Mouse (Mus musculus): ENCODE results near the gene Ube2v1. TPM values are rescaled to one million over a fixed set of nuclear protein-coding genes. Genes with fewer than 3 reads are reported as not detected.

Ube2v1 gene
- polyA plus RNA-seq, 1 experiment: 314 TPM

DNA sequence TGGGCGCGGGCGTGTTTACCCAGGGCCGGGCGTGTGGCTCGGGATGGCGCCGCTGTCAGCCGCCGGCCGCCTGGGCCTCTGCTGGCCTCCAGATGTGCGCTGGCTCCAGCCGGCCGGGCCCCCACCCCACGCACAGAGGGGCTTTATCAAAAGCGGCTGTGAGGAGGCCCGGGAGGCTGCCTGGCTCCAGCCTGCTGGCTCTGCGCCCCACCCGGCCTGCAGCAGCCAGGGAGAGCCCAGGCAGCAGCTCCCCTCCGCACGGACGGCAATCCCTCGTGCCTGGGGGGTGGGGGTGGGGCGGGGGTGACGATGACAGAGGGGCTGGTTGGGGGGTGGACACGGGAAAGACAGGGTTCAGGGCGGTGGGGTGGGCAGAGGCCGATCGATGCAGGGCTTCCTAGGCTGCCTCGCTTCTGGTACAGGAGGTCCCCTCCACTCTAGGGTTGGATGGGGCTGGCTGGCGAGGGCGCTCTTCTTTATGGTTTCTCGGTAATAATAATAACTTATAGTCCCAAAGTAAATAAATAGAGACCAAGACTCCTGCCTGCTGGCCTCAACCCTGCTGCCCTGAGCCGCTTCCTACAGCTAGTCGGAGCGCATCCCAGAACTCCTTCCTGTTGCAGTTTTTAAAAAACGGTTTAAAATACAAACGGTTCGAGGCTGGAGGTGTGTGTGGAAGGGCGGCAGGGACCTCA, 34.3 kb downstream of the Ube2v1 start:
- TF ChIP-seq GATA1 (IDR thresholded peaks at IDR 0.05; ENCODE audit: borderline replicate concordance, low read length) (no peak), FLI1 (IDR thresholded peaks at IDR 0.05; ENCODE audit: low read length) (no peak)
- no peaks in the 10 kb centered on the region for H3K9me3 ChIP-seq
- H3K4me3 ChIP-seq (replicated peaks): no peak overlapping the region
- no peaks in the 10 kb centered on the region for H3K36me3 ChIP-seq (replicated peaks; ENCODE audit: low read length)
- peaks cover 26% of the 10 kb centered on the region for H3K4me1 ChIP-seq
- H3K27me3 ChIP-seq (replicated peaks): peaks cover 66% of the 10 kb centered on the region

DNA sequence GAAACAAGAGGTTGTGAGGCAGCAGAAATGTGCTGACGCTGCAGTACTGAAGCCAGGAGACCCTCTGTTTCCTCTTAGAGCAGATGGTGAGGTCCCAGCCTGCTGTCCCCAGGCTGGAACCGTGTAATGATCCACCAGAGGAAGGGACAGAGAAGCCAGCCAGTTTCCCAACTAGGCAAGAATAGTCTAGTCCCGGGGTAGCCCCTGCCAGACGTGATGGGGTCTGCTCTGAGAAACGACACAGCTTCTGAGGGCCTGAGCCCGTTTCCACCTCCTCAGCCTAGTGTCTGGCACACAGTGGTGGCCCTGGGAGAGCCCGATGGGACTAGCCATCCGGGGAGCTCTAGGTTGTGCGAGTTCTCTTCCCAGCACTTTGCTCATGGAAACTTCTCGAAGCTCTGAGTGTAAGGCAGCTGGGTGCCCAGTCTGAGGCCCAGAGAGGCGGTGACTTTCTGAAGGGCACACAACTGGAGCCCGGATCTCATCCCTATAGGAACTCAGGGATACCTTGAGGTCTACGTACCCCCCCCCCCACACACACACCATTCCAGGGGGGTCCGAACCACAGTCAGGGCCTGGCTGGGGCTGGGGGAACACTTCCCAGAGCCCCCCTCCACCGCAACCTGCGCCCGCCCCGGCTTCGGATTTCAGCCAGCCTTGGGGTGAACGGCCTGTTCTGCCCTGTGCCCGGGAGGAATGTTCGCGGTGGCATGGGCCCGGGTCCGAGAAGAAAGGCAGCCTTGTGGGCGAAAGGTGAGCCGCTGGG, 35.0 kb downstream of the Ube2v1 start:
- Histone ChIP-seq H3K4me3 (replicated peaks) (no peak overlapping the region), H3K9me3 (no peaks in the 10 kb centered on the region), H3K27me3 (replicated peaks) (peaks cover 59% of the 10 kb centered on the region), H3K4me1 (peaks cover 26% of the 10 kb centered on the region), H3K36me3 (replicated peaks; ENCODE audit: low read length) (no peaks in the 10 kb centered on the region)
- TF ChIP-seq FLI1 (IDR thresholded peaks at IDR 0.05; ENCODE audit: low read length): no peak
- TF ChIP-seq GATA1 (IDR thresholded peaks at IDR 0.05; ENCODE audit: borderline replicate concordance, low read length): no peak

- Histone ChIP-seq H3K9me3 (no peaks in the 10 kb centered on the region), H3K36me3 (replicated peaks; ENCODE audit: low read length) (no peaks in the 10 kb centered on the region), H3K4me1 (peaks cover 26% of the 10 kb centered on the region), H3K4me3 (replicated peaks) (no peak overlapping the region), H3K27me3 (replicated peaks) (peaks cover 53% of the 10 kb centered on the region)
- no peak for TF ChIP-seq GATA1 (IDR thresholded peaks at IDR 0.05; ENCODE audit: borderline replicate concordance, low read length)
- TF ChIP-seq FLI1 (IDR thresholded peaks at IDR 0.05; ENCODE audit: low read length): no peak
Observed at GRCm38 (mm10) chr2:167596262-167596661, 35.6 kb downstream of the Ube2v1 start.

GRCm38 (mm10) chr2:167595761-167596171, 36.1 kb downstream of the Ube2v1 start:
- H3K9me3 ChIP-seq: no peaks in the 10 kb centered on the region
- TF ChIP-seq FLI1 (IDR thresholded peaks at IDR 0.05; ENCODE audit: low read length) (no peak), GATA1 (IDR thresholded peaks at IDR 0.05; ENCODE audit: borderline replicate concordance, low read length) (no peak)
- H3K27me3 ChIP-seq (replicated peaks): peaks cover 48% of the 10 kb centered on the region
- no peak overlapping the region for H3K4me3 ChIP-seq (replicated peaks)
- H3K4me1 ChIP-seq: peaks cover 27% of the 10 kb centered on the region
- no peaks in the 10 kb centered on the region for H3K36me3 ChIP-seq (replicated peaks; ENCODE audit: low read length)

DNA sequence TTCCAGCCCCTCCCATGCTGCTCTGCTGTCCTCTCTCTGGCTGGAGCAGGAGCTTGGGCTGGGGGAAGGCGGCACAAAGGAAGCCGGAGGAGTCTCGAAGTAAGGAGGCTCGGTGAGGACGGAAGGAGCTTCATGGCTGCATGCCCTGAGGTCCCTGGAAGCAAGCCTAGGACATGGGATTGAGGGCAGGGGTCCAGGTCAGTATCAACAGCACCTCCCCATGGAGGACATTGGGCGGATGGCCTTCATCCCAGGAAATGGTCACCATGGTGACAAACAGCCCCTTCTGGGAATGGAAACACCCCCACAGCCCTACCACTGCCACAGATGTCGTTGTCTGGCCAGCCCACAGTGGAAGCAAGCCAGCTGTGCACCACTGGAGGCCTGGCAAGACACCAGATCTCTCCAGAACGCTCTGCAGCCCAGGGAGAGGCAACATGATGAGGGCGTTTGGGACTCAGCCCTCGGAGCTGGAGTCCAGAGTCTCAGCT, 37.4 kb downstream of the Ube2v1 start:
- TF ChIP-seq GATA1 (IDR thresholded peaks at IDR 0.05; ENCODE audit: borderline replicate concordance, low read length) (no peak), FLI1 (IDR thresholded peaks at IDR 0.05; ENCODE audit: low read length) (no peak)
- peaks cover 35% of the 10 kb centered on the region for H3K27me3 ChIP-seq (replicated peaks)
- H3K9me3 ChIP-seq: no peaks in the 10 kb centered on the region

DNA sequence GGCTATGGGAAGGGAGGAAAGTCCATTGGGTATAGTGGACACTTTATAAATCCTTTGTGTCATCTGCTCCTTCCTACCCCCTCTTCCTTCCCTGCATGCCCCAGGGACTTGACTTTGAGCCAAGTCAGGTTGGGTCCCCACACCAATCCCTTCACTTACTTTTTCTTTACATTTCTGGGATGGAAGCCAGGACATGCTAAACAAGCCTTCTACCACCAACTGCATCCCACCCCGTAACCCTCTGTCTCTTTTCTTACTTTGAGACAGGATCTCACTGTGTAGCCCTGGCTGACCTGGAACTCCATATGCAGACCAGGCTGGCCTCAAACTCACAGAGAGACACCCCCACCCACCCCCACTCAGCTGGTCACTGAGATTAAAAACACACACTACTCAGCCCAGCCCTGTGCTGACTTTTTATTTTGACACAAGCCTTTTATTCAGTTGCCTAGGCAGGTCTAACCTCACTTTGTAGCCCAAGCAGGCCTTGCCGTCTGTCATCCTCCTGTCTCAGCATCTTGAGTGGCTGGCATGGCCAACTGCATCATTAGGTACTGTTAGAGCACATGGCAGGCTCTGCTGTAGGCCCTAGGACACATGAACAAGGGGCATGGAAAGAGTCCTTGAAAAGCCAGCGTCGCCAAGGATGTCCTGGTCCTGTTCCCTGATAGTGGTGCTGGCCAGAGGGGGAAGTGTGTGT, 38.2 kb downstream of the Ube2v1 start:
- no peak for TF ChIP-seq GATA1 (IDR thresholded peaks at IDR 0.05; ENCODE audit: borderline replicate concordance, low read length)
- no peak for TF ChIP-seq FLI1 (IDR thresholded peaks at IDR 0.05; ENCODE audit: low read length)
- H3K4me3 ChIP-seq (replicated peaks): no peak overlapping the region
- peaks cover 29% of the 10 kb centered on the region for H3K27me3 ChIP-seq (replicated peaks)
- no peaks in the 10 kb centered on the region for H3K9me3 ChIP-seq
- H3K4me1 ChIP-seq: peaks cover 40% of the 10 kb centered on the region
- H3K36me3 ChIP-seq (replicated peaks; ENCODE audit: low read length): no peaks in the 10 kb centered on the region

More for the DNA sequence above, 37.4 kb downstream of the Ube2v1 start:
- H3K4me1 ChIP-seq: peaks cover 37% of the 10 kb centered on the region
- no peaks in the 10 kb centered on the region for H3K36me3 ChIP-seq (replicated peaks; ENCODE audit: low read length)
- no peak overlapping the region for H3K4me3 ChIP-seq (replicated peaks)

GRCm38 (mm10) chr2:167588774-167589577, 42.9 kb downstream of the Ube2v1 start:
- no peaks in the 10 kb centered on the region for H3K27me3 ChIP-seq (replicated peaks)
- peak overlapping the region; percentile 96 for H3K4me3 ChIP-seq (replicated peaks)
- peaks cover 35% of the 10 kb centered on the region for H3K36me3 ChIP-seq (replicated peaks; ENCODE audit: low read length)
- no peaks in the 10 kb centered on the region for H3K9me3 ChIP-seq
- H3K4me1 ChIP-seq: peaks cover 62% of the 10 kb centered on the region
- no peak for TF ChIP-seq GATA1 (IDR thresholded peaks at IDR 0.05; ENCODE audit: borderline replicate concordance, low read length)
- TF ChIP-seq FLI1 (IDR thresholded peaks at IDR 0.05; ENCODE audit: low read length): peak; percentile 58; the same call in 1 of the 2 replicates

DNA sequence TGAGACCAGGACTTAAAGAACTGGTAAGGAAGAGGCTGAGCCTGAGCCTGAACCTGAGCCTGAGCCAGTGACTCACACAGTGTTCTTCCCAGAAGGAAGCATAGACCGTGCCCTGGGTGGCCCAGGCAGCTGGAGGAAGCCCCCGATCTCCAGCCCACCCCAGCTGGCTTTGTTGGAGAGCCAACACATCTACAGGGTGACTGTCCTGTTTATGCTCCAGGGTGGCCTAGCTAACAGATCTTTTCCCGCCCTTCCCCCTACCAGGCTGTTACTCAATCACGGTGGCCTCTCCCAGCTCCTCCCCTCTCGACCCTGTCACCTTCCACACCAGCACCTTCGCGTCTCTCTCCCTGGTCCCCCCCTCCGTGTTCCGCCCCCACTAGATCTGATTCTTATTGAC, 44.9 kb downstream of the Ube2v1 start:
- peaks cover 78% of the 10 kb centered on the region for H3K4me1 ChIP-seq

GRCm38 (mm10) chr2:167586041-167586440, 45.9 kb downstream of the Ube2v1 start:
- peaks cover 56% of the 10 kb centered on the region for H3K36me3 ChIP-seq (replicated peaks; ENCODE audit: low read length)
- TF ChIP-seq FLI1 (IDR thresholded peaks at IDR 0.05; ENCODE audit: low read length) (no peak), GATA1 (IDR thresholded peaks at IDR 0.05; ENCODE audit: borderline replicate concordance, low read length) (no peak)
- H3K9me3 ChIP-seq: no peaks in the 10 kb centered on the region
- H3K4me3 ChIP-seq (replicated peaks): no peak overlapping the region
- H3K27me3 ChIP-seq (replicated peaks): no peaks in the 10 kb centered on the region
- H3K4me1 ChIP-seq: peaks cover 87% of the 10 kb centered on the region

More for the DNA sequence above, 44.9 kb downstream of the Ube2v1 start:
- no peak for TF ChIP-seq GATA1 (IDR thresholded peaks at IDR 0.05; ENCODE audit: borderline replicate concordance, low read length)
- no peak for TF ChIP-seq FLI1 (IDR thresholded peaks at IDR 0.05; ENCODE audit: low read length)
- H3K4me3 ChIP-seq (replicated peaks): peak overlapping the region; percentile 51
- H3K27me3 ChIP-seq (replicated peaks): no peaks in the 10 kb centered on the region
- peaks cover 55% of the 10 kb centered on the region for H3K36me3 ChIP-seq (replicated peaks; ENCODE audit: low read length)
- no peaks in the 10 kb centered on the region for H3K9me3 ChIP-seq

All from megakaryocyte, embryonic 14.5 days (primary cell).